Mouse (Mus musculus) CD4-positive, CD25-positive, alpha-beta regulatory T cell, adult 4 months (primary cell): ENCODE results near the gene Nme7. TPM values are rescaled to one million over a fixed set of nuclear protein-coding genes. Genes with fewer than 3 reads are reported as not detected.

Source experiments
- ATAC-seq: one replicate; pipeline ENCODE4 v1.8.0; 2017
- polyA plus RNA-seq, 2 experiments: library from polyadenylated mRNA; unstranded; fragments of 100-300 nt; shearing (Covaris generic); gene quantifications; one replicate each; pipeline ENCODE4 v1.2.1; 2017

Nme7 gene
- polyA plus RNA-seq, 2 experiments from 2014 or later, result 15.4 to 20.4 TPM

GRCm38 (mm10) chr1:164467406-164467805 lies 163.5 kb downstream of the Nme7 start:
- no peak for ATAC-seq

- no peak for ATAC-seq
Measured at GRCm38 (mm10) chr1:164468329-164468728, 164.4 kb downstream of the Nme7 start.

DNA sequence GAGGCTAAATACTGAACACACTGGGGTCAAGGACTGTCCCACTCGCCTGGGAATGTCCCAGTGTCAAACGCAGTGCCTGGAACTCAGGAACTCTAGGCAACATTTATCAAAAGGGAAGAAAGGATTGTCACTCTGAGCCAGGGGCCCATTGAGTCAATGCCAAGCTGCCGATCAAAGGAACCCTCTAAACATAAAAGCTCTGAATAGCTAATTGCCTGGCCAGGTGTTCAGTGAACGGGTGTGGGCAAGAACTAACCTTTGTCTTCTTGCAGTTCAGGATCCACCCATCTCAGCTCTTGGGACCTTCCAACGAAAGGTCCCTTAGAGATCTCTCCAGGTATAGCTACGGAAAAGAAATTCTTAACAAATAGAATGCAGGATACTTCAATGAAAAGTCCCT lies 167.1 kb downstream of the Nme7 start:
- no peak for ATAC-seq

DNA sequence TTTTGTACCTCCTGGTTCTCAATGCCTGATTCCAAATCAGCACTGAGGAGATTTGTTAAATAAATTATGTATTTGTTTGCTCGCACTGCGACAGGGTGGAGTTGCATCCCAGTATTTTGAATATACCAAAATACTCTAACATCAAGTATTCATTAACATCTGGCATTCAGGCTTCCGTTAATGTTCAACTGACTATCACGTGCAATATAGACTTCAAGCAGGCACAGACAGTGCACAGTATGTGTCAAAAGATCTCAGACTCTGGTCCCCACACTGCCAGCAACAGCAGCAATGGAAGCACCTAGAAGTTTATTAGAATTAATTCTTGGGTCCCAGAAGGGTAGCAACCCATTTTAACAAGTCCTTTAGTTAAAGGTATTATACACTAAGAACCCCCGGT lies 167.7 kb downstream of the Nme7 start:
- ATAC-seq, result no peak

DNA sequence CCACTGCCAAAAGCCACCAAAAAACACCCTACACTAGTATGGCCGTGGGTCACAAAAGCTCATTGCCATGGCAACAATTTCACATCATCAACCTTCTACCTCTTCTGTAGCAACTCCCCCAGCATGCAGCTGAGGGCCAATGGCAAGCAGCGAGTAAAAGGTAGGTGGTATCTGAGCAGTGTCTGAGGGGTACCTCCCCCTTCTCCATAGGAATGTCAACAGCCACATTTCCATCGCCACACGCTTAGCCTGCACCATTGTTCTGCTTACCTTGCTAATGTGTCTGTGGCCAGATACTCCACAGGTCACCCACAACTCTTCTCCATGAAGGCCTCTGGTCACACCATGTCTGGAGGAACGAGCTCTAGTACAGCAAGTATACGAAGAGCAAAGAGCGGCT lies 169.5 kb downstream of the Nme7 start:
- no peak for ATAC-seq

DNA sequence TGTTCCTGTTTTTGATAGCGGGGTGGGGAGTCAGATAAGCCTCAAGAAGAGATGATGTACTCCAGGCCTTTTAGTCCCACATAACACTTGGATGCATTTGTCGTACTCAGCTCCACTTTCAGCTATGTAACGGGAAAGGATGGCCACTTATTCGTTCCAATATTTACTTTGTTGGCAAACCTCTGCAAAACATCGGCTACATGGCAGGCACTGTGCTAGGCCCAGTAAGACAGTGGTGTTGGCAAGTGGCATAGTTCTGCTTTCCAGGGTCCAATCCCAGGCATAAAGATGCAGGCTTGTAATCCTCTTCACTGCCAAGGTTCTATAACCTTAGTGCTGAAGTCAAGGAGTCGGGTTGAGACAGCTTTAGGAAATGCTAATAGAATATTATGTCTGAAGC lies 170.4 kb downstream of the Nme7 start:
- no peak for ATAC-seq

DNA sequence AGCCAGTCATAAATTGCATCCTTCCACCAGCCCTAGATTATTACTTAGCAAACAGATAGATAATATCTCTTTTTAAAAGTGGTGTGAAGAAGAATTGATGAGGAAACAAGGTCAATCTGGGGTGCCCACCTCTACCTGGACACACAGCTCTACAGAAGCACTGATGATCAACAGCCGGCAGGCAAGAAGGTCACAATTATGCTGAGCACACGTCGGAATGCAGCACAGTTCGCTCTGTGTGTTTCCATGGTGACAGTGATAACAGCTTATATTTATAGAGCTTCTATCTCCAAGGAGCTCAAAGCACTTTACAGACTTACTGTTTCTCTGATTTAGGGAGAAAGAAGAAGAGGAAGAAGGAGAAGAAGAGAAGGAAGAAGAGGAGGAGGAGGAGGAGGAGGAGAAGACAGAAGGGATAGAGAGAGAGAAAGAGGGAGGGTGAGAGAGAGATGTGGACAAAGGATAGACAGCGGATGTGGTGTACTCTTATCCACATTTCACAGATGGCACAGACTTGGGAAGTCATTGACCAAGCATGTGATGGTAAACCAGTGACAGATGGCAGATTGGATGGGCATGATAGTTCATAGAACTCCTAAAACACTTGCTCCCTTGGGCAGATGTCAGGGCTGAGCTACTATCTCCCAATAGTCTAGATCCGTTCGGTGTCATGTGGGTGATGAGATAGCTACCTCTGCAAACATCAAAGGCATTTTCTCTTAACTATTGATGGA lies 171.0 kb downstream of the Nme7 start:
- ATAC-seq, result no peak

DNA sequence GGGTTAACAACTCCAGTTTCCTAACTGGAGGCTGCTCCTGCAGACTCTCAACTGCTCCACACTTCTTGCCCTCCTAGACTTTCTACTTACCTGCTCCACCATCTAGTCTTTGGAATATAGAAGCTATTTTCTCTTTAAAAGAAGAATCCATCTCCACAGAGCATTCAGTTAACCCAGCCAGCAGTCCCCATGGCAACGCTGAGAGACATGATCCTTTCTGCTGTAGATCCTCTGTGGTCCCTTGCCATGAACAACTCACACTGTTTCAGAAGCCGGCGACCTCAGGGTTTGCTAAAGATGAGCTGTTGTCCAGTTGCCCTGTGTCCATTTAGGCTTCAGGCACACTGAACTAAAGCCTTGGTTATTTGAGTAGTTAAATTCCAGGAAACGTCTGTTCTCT lies 172.0 kb downstream of the Nme7 start:
- no peak for ATAC-seq

- ATAC-seq, result no peak
Measured at GRCm38 (mm10) chr1:164480755-164481644, 177.1 kb downstream of the Nme7 start.

GRCm38 (mm10) chr1:164481645-164482354 lies 177.9 kb downstream of the Nme7 start:
- ATAC-seq, result no peak

- no peak for ATAC-seq
Measured at GRCm38 (mm10) chr1:164482833-164483232, 178.9 kb downstream of the Nme7 start.

GRCm38 (mm10) chr1:164483728-164484127 lies 179.8 kb downstream of the Nme7 start:
- ATAC-seq, result no peak

Other genes with a start within 250 kb of the Nme7 start
- gene Sell, start 242.1 kb upstream of the Nme7 start, polyA plus RNA-seq, result 100 to 1,000 TPM; 554 to 560 TPM
- gene Selp, start 188.9 kb upstream of the Nme7 start, polyA plus RNA-seq, result 1 to 10 TPM; 3.8 to 4.1 TPM
- under 1 TPM in 1 of 2 experiments, not detected in 1; 0.04 TPM for gene F5, start 152.3 kb upstream of the Nme7 start, polyA plus RNA-seq
- 1 to 10 TPM in 1 of 2 experiments, under 1 TPM in 1; 0.76 to 1.6 TPM for gene Slc19a2, start 55.1 kb upstream of the Nme7 start, polyA plus RNA-seq
- gene Ccdc181, start 28.5 kb upstream of the Nme7 start, polyA plus RNA-seq, result 1 to 10 TPM; 6.8 to 8.8 TPM
- 10 to 100 TPM; 25.1 to 27.2 TPM for gene Blzf1, start 3.4 kb downstream of the Nme7 start, polyA plus RNA-seq
- 1 to 10 TPM; 3.4 to 4.1 TPM for gene Atp1b1, start 154.2 kb downstream of the Nme7 start, polyA plus RNA-seq